Mouse (Mus musculus): ENCODE data around the gene Hnrnpa3.

The Hnrnpa3 gene

DNA sequence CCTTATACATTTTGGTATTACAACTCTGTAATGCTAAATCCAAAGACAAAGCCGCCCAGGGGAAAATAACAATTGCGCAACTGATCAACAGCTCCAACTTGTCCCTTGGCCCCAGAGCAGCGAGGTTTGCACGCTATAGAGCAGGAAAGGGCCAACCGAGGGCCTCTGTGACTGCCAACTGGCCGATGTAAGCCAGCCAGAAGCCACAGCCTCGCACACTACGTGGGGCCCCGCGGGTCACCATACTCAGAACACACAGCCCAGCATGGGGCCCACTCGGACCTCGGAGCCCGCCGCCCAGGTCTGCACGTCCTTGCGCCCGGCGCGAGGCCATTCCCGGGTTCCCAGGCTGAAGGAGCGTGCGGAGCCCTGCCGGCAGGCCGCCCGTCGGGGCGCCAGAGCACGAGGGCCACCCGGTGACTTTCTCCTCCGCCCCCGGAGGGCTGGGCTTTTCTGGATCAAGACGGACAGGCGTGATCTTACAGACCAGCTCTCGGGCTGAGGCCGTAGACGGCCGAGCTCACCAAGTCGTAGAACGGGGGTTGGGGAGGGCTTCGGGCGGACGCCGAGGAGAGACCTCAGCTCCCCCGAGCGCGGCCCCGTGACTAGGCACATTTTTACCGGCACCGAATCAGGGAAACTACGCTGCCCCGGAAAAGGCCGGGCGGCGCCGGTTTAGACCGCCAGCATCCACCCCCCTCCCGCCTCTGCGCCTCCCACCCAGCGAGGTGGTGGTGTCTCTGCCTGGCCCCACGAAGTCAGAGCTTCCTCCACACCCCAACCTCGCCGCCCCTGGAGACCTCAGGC lies 44.5 kb downstream of the Hnrnpa3 start:
- DNase-seq (ENCODE audit: low read depth): peak; percentile 67

DNA sequence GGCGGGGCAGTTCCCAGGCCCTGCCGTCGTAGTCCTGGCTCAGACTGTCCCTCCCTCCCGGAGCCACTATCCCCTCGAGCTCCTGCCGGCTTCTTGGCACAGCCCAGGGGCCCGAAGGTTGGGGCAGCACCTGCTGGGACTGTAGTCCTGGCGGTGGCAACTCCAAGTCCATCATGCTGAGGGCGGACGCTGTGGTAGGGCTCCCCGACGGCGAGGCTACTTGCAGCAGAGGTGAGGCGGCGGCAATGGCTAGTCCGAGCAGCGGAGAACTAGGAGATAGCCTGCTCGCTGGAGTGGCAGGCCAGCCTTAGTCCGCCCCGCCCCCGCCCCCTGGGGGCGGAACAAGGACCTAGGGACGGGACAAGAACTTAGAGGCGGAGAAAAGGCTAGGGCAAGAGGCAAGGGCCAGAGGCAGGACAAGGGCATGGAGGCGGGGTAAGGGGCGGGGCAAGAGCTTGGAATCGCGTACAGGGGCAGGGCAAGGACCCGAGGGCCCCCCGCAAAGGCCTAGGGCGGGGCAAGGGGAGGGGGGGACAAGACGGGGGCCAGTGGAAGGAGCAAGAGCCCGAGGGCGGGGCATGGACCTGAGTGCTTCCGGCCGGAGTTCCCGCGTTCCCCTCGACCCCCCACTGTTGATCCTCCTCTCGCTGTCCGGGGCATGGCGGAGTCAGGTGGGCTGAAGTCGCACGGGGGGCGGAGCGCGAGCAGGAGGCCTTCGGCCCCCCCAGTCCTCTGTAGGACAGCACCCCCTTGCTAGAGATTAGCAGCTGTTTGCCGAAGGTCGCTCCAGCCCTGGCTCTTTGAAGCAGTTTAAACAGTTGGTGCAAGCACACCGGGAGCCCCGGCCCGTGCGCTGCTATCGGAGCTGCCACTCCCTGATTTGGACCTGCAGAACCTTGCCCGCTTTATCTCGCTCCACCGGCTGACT lies 45.4 kb downstream of the Hnrnpa3 start, which contains the start of gene Nfe2l2:
TSS of gene Nfe2l2 (minus strand) at position 408 of the 928 bp plus-strand sequence.
- DNase-seq (ENCODE audit: low read depth): peak; percentile 99

DNA sequence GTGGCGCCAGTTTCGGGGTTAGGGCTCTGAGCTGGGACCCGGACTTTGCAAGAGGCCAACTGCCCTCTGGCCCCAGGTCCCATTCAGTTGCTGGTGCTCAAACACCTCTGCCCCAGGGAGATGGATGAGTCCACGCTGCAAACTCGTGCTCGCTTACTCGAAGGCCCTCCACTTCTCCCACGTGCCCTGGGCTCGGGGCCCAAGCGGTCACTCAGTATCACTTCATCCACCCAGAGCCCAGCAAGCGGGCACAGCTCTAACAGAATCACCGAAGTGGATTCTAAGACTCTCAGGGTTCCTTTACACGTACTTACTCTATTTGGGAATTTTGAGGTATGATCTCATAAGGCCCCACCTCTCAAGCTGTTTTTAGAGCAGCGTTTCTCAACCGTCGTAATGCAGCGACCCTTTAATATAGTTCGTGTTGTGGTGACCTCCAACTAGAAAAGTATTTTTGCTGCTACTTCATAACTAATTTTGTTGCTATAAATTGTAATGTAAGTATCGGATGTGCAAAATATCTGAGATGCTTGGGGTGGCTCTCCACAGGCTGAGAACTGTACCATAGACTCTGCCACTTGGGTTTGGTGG lies 46.2 kb downstream of the Hnrnpa3 start:
- DNase-seq (ENCODE audit: low read depth): no peak

DNA sequence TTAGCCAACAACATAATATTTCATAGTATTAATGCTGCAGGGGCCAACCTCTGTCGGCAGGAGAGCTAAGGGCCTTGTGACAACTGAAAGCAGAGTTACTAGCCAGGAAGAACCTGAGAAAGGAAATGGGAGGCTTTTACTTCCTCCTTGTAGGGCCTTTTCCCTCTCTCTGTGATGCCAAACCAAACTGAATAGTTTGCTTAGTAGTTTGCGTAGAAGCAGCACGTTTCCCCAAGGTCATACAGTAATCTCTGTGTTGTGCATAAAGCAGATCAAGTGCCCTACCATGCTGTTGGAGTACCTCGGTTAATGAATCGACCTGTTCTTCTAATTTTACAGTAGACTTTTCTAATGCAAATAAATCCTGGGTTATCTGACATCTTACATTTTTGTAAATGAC lies 47.4 kb downstream of the Hnrnpa3 start:
- DNase-seq (ENCODE audit: low read depth): no peak

DNA sequence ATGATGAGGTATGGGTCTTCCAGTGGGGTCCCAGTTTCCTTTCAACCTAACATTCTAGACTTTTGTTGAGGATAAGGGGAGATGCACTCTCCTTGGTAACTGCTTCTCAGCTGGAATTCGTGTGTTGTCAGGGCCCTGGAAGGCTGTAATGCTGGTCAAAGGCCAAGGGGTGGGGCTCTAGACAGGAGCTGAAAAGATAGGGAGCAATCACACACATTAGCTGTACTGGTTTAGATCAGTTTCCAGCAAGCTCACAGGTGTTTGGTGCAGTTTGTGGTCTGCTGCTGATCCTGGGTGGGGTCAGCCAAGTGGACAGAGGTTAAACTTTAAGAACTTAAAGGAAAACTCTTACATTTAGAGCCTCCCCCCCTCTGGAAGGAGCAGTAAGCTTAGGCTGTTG lies 48.4 kb downstream of the Hnrnpa3 start:
- no peak for DNase-seq (ENCODE audit: low read depth)

DNA sequence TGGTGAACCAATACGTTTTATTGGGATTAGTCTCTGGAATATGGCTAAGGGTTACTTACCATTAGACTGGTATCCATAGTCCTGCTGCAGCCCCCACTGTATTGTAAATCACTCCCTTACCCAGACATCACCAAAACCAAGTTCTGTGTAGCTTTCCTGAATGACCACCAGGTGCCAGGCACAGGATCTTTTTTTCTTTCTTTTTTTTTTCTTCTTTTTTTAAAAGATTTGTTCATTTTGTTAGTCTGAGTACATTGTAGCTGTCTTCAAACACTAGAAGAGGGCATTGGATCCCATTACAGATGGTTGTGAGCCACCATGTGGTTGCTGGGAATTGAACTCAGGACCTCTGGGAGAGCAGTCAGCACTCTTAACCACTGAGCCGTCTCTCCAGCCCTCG lies 54.0 kb downstream of the Hnrnpa3 start:
- DNase-seq (ENCODE audit: low read depth): no peak

DNA sequence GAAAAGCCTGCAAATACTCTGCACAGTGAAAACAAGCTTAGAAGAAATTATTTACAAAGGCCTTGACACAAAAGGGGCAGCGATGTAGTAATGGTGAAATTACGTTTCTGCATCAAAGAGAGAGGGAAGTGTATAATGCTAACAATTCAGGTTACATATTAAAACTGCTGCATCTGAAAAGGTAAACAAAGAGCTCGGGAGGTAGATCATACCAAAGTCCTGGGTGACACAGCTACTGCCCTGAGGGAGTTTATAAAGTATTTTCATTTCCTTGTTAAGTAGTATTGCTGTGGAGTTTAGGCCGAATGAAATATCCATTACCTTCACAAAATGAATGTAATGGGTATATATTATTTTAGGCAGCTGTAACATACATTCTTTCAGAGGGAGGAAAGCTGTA lies 55.7 kb downstream of the Hnrnpa3 start:
- DNase-seq (ENCODE audit: low read depth): no peak

DNA sequence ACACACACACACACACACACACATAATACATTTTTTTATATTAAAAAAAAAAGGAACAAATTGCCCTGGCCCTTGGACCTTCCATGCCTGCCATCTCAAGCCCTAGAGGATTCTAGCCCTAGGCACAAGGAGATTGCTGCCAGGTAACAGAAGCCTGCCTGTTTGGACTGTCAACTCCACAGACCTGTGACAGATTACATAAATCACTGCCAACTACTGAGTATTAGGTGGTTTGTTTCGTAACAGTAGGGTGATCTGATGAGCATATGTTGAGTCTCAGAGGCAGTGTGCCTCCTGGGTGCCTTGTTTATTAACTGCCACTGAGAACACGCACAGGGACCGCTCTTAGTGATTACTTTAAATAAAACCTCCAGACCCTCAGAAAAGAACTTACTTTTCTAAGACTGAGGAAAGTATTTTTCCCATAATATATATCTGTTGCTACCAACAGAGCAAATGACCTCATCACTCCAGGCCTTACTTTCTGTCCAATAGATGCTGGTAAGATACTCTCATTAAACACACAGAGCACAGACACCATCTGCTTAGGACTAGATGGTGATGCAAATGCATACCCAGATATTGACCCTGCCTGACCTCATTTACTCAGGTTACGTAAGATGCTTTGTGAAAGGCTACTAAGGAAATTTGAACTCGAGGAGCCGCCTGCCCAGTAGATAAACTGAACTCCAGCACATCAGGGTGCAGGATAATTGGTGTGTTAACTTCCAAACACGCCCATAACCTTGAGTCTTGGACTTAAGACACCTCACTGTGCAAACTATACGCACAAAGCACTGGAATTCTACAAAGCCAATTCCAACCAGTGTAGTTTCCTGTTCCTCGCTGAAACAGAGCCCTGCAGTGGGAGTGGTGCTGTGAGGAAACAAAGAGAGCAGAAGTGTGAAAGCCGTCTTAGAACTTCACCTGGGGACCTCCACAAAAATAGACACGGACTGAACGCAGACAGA lies 57.3 kb downstream of the Hnrnpa3 start:
- DNase-seq (ENCODE audit: low read depth): no peak

All from c-Kit-positive CD71-positive TER-119-negative erythroid progenitor cells, embryonic 14.5 days (primary cell).